9 mouse cellular contexts compared by ENCODE assay signal in the genomic region with DNA sequence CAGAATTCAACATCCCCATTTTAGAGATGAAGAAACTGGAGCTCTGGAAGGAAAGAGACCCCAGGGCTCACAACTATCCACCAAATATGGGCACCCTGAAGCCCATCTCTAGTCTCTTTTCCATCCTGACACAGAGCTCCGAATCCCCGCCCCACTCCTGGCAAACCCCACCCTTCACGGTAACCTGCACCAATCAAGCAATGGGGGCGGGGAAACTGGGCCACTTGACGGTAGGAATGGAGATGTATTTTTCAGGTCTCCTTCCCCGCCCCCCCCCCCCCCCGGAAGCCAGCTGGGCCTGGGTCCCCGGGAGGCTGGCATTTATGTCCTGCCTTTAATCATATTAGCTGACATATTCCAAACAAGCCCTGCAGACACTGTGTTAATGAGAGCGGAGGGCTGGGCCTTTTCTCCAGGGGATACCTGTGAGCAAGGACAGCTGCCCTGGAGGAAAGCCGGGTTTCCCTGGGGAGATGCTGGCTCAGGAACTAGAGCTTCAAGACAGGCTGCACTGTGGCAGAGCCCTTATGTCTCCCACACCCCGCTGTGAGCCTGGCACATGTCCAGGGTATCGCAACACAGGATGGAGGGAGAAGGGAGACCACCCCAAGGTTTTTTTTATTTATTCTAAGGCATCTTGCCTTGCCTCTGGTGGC. TPM values are rescaled to one million over a fixed set of nuclear protein-coding genes. Genes with fewer than 3 reads are reported as not detected.
A peak's percentile ranks its signal among the peaks of the same experiment; 100 is the strongest.
DNase-seq lines count a peak whose midpoint lies in the region; ATAC-seq and TF ChIP-seq lines count a peak whose summit lies in the region.
"Had no signal": no experiment of that assay in that cellular context is flagged by ENCODE, and none has a peak within 500 bp of the region (broad histone marks: within the 10 kb centered on the region; RNA-seq: fewer than 3 reads in every experiment).

No protein-coding gene starts in this region.

- intact Hi-C loops in left cerebral cortex, adult 2 months (cut with DNase I), result no loop called here

- in situ Hi-C loops in ES-E14 (cut with MboI; ENCODE audit: low sequenced_read_pairs in 2 of 2, unreplicated experiment in 2 of 2), result no loop called here

- H3K27me3 ChIP-seq in forebrain, embryonic 10.5 days (ENCODE audit: poor library complexity, severe bottlenecking), result peaks cover 25% of the 10 kb centered on the region
- H3K27me3 ChIP-seq in limb, embryonic 10.5 days (ENCODE audit: low read depth, poor library complexity, severe bottlenecking), result peaks cover 18% of the 10 kb centered on the region

- H3K4me3 ChIP-seq in ES-E14 (ENCODE audit: insufficient read depth in 1 of 2, low read depth in 1 of 2, low read length in 2 of 2, poor library complexity in 1 of 2, severe bottlenecking in 1 of 2), result no peak overlapping the region
- peak overlapping the region; percentile 4; the same call in 1 of the 2 replicates for H3K4me3 ChIP-seq in forebrain, embryonic 10.5 days
- H3K4me3 ChIP-seq in limb, embryonic 10.5 days, result 0 out of 2 replicates have a peak overlapping the region, but pooled peaks have one; percentile 1
- no peak overlapping the region for H3K4me3 ChIP-seq in left cerebral cortex, adult 2 months

- TF ChIP-seq CTCF in left cerebral cortex, adult 2 months (IDR thresholded peaks at IDR 0.05), result no peak

- H3K9me3 ChIP-seq in ES-E14 (ENCODE audit: control insufficient read depth, insufficient read depth, low read depth, low read length), result no peaks in the 10 kb centered on the region
- no peaks in the 10 kb centered on the region for H3K9me3 ChIP-seq in forebrain, embryonic 10.5 days
- H3K9me3 ChIP-seq in limb, embryonic 10.5 days (replicated peaks), result no peaks in the 10 kb centered on the region

- no peak overlapping the region for H3K9ac ChIP-seq in ES-E14 (ENCODE audit: insufficient read depth, low read depth, low read length, poor library complexity, severe bottlenecking)

- H3K4me1 ChIP-seq in ES-E14 (ENCODE audit: control insufficient read depth in 2 of 2, insufficient read depth in 2 of 2, low read length in 2 of 2, poor library complexity in 1 of 2), result peaks cover 0 to 9% of the 10 kb centered on the region in 2 experiments; a peak in 2 of 4 replicates
- H3K4me1 ChIP-seq in forebrain, embryonic 10.5 days, result peaks cover 56% of the 10 kb centered on the region
- H3K4me1 ChIP-seq in limb, embryonic 10.5 days, result peaks cover 46% of the 10 kb centered on the region

- DNase-seq in ES-E14 (ENCODE audit: low read depth, low spot score), result peak; percentile 31
- DNase-seq in brain, adult 2 months (ENCODE audit: low read depth, low spot score), result peak; percentile 10
- no peak for DNase-seq in forebrain, embryonic 10.5 days (ENCODE audit: extremely low spot score, low spot score)
- DNase-seq in limb, embryonic 10.5 days (ENCODE audit: low spot score), result peak; percentile 43
- DNase-seq in gastrocnemius, adult 18-20 months (ENCODE audit: low spot score), result no peak
- no peak for DNase-seq in urinary bladder, postnatal 25 days (ENCODE audit: low spot score)
- DNase-seq in left cerebral cortex, adult 2 months (ENCODE audit: extremely low spot score in 1 of 2, low spot score in 2 of 2), result no peak

- no peak for ATAC-seq in megakaryocyte progenitor cell, adult 5-6 weeks (replicated peaks; ENCODE audit: poor library complexity)

- H3K27ac ChIP-seq in ES-E14 (ENCODE audit: insufficient read depth, low read depth, low read length, poor library complexity, severe bottlenecking), result no peak overlapping the region
- H3K27ac ChIP-seq in forebrain, embryonic 10.5 days, result 0 out of 2 replicates have a peak overlapping the region, but pooled peaks have one; percentile 26
- no peak overlapping the region for H3K27ac ChIP-seq in limb, embryonic 10.5 days
- H3K27ac ChIP-seq in left cerebral cortex, adult 2 months, result no peak overlapping the region

- H3K36me3 ChIP-seq in ES-E14 (ENCODE audit: control insufficient read depth, insufficient read depth, low read length, poor library complexity, severe bottlenecking), result no peaks in the 10 kb centered on the region
- H3K36me3 ChIP-seq in forebrain, embryonic 10.5 days (replicated peaks), result no peaks in the 10 kb centered on the region
- H3K36me3 ChIP-seq in limb, embryonic 10.5 days, result no peaks in the 10 kb centered on the region

- WGBS in forebrain, embryonic 10.5 days, result 16% methylated on average over 12 of the region's 12 CpGs
- 9% methylated on average over 12 of the region's 12 CpGs for WGBS in limb, embryonic 10.5 days

TF ChIP-seq in ES-E14, 5 proteins besides CTCF, POLR2A, EP300 and RAD21:
- no peak for TF ChIP-seq ZNF384 (IDR thresholded peaks at IDR 0.05; ENCODE audit: low read depth, low read length)
- TF ChIP-seq ZC3H11A (IDR thresholded peaks at IDR 0.05; ENCODE audit: borderline replicate concordance, low read depth, low read length), result no peak
- no peak for TF ChIP-seq HCFC1 (IDR thresholded peaks at IDR 0.05; ENCODE audit: borderline replicate concordance, insufficient read depth, low read length)
- TF ChIP-seq CHD2 (IDR thresholded peaks at IDR 0.05; ENCODE audit: low read depth, low read length), result no peak
- TF ChIP-seq MAFK (IDR thresholded peaks at IDR 0.05; ENCODE audit: insufficient read depth, low read depth, low read length), result no peak

RNA-seq across cellular contexts. Expression of a gene that starts 18.2 kb away (rescaled TPM):
- not detected in 2 replicates for total RNA-seq in ES-E14 (2012; rRNA removed)
- polyA plus RNA-seq in forebrain, embryonic 10.5 days (2016; fragmentation: Nextera tagmentation; extraction: Ambion mirVana), result 15.1 and 15.5 TPM in 2 replicates
- 10.6 TPM in 2 replicates for polyA plus RNA-seq in limb, embryonic 10.5 days (2016; fragmentation: Nextera tagmentation; extraction: Ambion mirVana)
- 10 to 100 TPM in 1 of 2 experiments, 1 to 10 TPM in 1; 8.5 to 13.1 TPM for total RNA-seq in gastrocnemius, adult 18-20 months (2021)
- total RNA-seq in left cerebral cortex, adult 2 months (2021), result 10 to 100 TPM; 57.5 to 60.3 TPM
- 0.79 TPM in 1 of 2 replicates, not detected in the other for total RNA-seq in megakaryocyte progenitor cell, adult 5-6 weeks (2015)
- total RNA-seq in megakaryocyte progenitor cell, adult 5-6 weeks (2017), result 0.08 TPM in 1 of 2 replicates, not detected in the other

RNA-seq across cellular contexts. Expression of a gene that starts 25.0 kb away (rescaled TPM):
- not detected in 2 replicates for total RNA-seq in ES-E14 (2012; rRNA removed)
- 5.0 and 6.9 TPM in 2 replicates for polyA plus RNA-seq in forebrain, embryonic 10.5 days (2016; fragmentation: Nextera tagmentation; extraction: Ambion mirVana)
- 2.8 and 5.9 TPM in 2 replicates for polyA plus RNA-seq in limb, embryonic 10.5 days (2016; fragmentation: Nextera tagmentation; extraction: Ambion mirVana)
- total RNA-seq in gastrocnemius, adult 18-20 months (2021), result 10 to 100 TPM in 1 of 2 experiments, 1 to 10 TPM in 1; 7.9 to 15.8 TPM
- total RNA-seq in left cerebral cortex, adult 2 months (2021), result 10 to 100 TPM; 41.2 to 45.1 TPM
- 0.37 and 0.54 TPM in 2 replicates for total RNA-seq in megakaryocyte progenitor cell, adult 5-6 weeks (2015)
- 2.2 TPM in 1 of 2 replicates, not detected in the other for total RNA-seq in megakaryocyte progenitor cell, adult 5-6 weeks (2017)
- total RNA-seq: common myeloid progenitor, adult 5-6 weeks had no signal

RNA-seq across cellular contexts. Expression of a gene that starts 30.8 kb away (rescaled TPM):
- total RNA-seq in ES-E14 (2012; rRNA removed), result not detected in 2 replicates
- 4.5 TPM in 2 replicates for polyA plus RNA-seq in forebrain, embryonic 10.5 days (2016; fragmentation: Nextera tagmentation; extraction: Ambion mirVana)
- polyA plus RNA-seq in limb, embryonic 10.5 days (2016; fragmentation: Nextera tagmentation; extraction: Ambion mirVana), result 2.4 and 3.8 TPM in 2 replicates
- 10 to 100 TPM in 1 of 2 experiments, 1 to 10 TPM in 1; 8.7 to 15.2 TPM for total RNA-seq in gastrocnemius, adult 18-20 months (2021)
- total RNA-seq in left cerebral cortex, adult 2 months (2021), result 10 to 100 TPM; 44.5 to 48.3 TPM
- 0.22 and 0.57 TPM in 2 replicates for total RNA-seq in megakaryocyte progenitor cell, adult 5-6 weeks (2015)
- 1.2 TPM in 1 of 2 replicates, not detected in the other for total RNA-seq in megakaryocyte progenitor cell, adult 5-6 weeks (2017)

RNA-seq across cellular contexts. Expression of a gene that starts 32.0 kb away (rescaled TPM):
- 15.5 and 37.5 TPM in 2 replicates for total RNA-seq in ES-E14 (2012; rRNA removed)
- 9.5 and 9.7 TPM in 2 replicates for polyA plus RNA-seq in forebrain, embryonic 10.5 days (2016; fragmentation: Nextera tagmentation; extraction: Ambion mirVana)
- polyA plus RNA-seq in limb, embryonic 10.5 days (2016; fragmentation: Nextera tagmentation; extraction: Ambion mirVana), result 9.6 and 10.8 TPM in 2 replicates
- total RNA-seq in gastrocnemius, adult 18-20 months (2021), result under 1 TPM; 0.53 to 0.74 TPM
- 10 to 100 TPM; 17.0 to 18.3 TPM for total RNA-seq in left cerebral cortex, adult 2 months (2021)
- total RNA-seq in megakaryocyte progenitor cell, adult 5-6 weeks (2015), result 0.44 and 1.2 TPM in 2 replicates
- 1.0 and 3.0 TPM in 2 replicates for total RNA-seq in megakaryocyte progenitor cell, adult 5-6 weeks (2017)

Comparison
In these comparisons a context has a peak if more than half of its experiments do, and no peak if none do; other contexts are left out.
1. DNase-seq: peak in ES-E14 (single experiment), brain, adult 2 months (single experiment) and limb, embryonic 10.5 days (single experiment); none in forebrain, embryonic 10.5 days (single experiment), gastrocnemius, adult 18-20 months (single experiment), urinary bladder, postnatal 25 days (single experiment) and left cerebral cortex, adult 2 months (0 of 2).
2. H3K4me3 ChIP-seq: peak in forebrain, embryonic 10.5 days (single experiment) and limb, embryonic 10.5 days (single experiment); none in ES-E14 (0 of 2) and left cerebral cortex, adult 2 months (single experiment).